Mouse (Mus musculus) adrenal gland, adult 2 months (tissue): ENCODE data around the gene Tarm1. TPM values are rescaled to one million over a fixed set of nuclear protein-coding genes. Genes with fewer than 3 reads are reported as not detected.
A peak's percentile ranks its signal among the peaks of the same experiment; 100 is the strongest.

ENCODE experiments used
- DNase-seq: peaks from one replicate; pipeline ENCODE4 v3.0.0; 2021
- polyA plus RNA-seq: library from polyadenylated mRNA; depleted of rRNA; stranded (reverse); fragments of >200 nt; gene quantifications from 2 replicates; pipeline ENCODE4 v1.2.3, GENCODE M21; 2012; rRNA removed
- total RNA-seq, 2 experiments: library from RNA; stranded (reverse); gene quantifications; 2 replicates each; pipeline ENCODE4 v1.2.3; 2021

The Tarm1 gene
- total and polyA plus RNA-seq, 3 experiments: 0.18 to 1.6 (median 0.66) TPM

- DNase-seq: no peak
These were observed 61.9 kb downstream of the Tarm1 start for GRCm38 (mm10) chr7:3440526-3440925.

GRCm38 (mm10) chr7:3439984-3440383 is 62.4 kb downstream of the Tarm1 start:
- DNase-seq: no peak

GRCm38 (mm10) chr7:3437941-3438340 is 64.5 kb downstream of the Tarm1 start:
- peak; percentile 48 for DNase-seq

Other genes with a start within 250 kb of the Tarm1 start
- gene Myadm, start 213.5 kb downstream of the Tarm1 start, total RNA-seq: 10 to 100 TPM; 65.1 to 90.8 TPM
- 199 and 200 TPM in 2 replicates for gene Myadm, start 213.5 kb downstream of the Tarm1 start, polyA plus RNA-seq
- gene Prkcg, start 213.4 kb downstream of the Tarm1 start, total RNA-seq: 1 to 10 TPM in 1 of 2 experiments, under 1 TPM in 1; 0.32 to 1.5 TPM
- 1.5 and 1.6 TPM in 2 replicates for gene Prkcg, start 213.4 kb downstream of the Tarm1 start, polyA plus RNA-seq
- gene Cacng7, start 169.7 kb downstream of the Tarm1 start, total RNA-seq: 10 to 100 TPM in 1 of 2 experiments, 1 to 10 TPM in 1; 9.1 to 14.2 TPM
- 11.4 and 14.8 TPM in 2 replicates for gene Cacng7, start 169.7 kb downstream of the Tarm1 start, polyA plus RNA-seq
- gene Cacng8, start 111.9 kb downstream of the Tarm1 start, total RNA-seq: 1 to 10 TPM; 2.7 to 6.9 TPM
- gene Cacng8, start 111.9 kb downstream of the Tarm1 start, polyA plus RNA-seq: 4.5 and 5.6 TPM in 2 replicates
- gene Cacng6, start 78.4 kb downstream of the Tarm1 start, total RNA-seq: under 1 TPM in 1 of 2 experiments, not detected in 1; 0.38 TPM
- 0.26 TPM in 1 of 2 replicates, not detected in the other for gene Cacng6, start 78.4 kb downstream of the Tarm1 start, polyA plus RNA-seq
- not detected for gene Oscar, start 113.5 kb upstream of the Tarm1 start, total RNA-seq
- gene Oscar, start 113.5 kb upstream of the Tarm1 start, polyA plus RNA-seq: 0.38 and 1.0 TPM in 2 replicates
- gene Ndufa3, start 114.7 kb upstream of the Tarm1 start, total RNA-seq: 100 to 1,000 TPM; 829 to 842 TPM
- 217 and 245 TPM in 2 replicates for gene Ndufa3, start 114.7 kb upstream of the Tarm1 start, polyA plus RNA-seq
- gene Tfpt, start 127.3 kb upstream of the Tarm1 start, total RNA-seq: 10 to 100 TPM; 24.1 to 26.2 TPM
- gene Tfpt, start 127.3 kb upstream of the Tarm1 start, polyA plus RNA-seq: 3.4 and 4.0 TPM in 2 replicates
- 10 to 100 TPM; 36.8 to 53.1 TPM for gene Prpf31, start 127.4 kb upstream of the Tarm1 start, total RNA-seq
- gene Prpf31, start 127.4 kb upstream of the Tarm1 start, polyA plus RNA-seq: 20.5 and 33.7 TPM in 2 replicates
- gene Cnot3, start 142.6 kb upstream of the Tarm1 start, total RNA-seq: 10 to 100 TPM; 52.6 to 61.5 TPM
- gene Cnot3, start 142.6 kb upstream of the Tarm1 start, polyA plus RNA-seq: 83.3 and 103 TPM in 2 replicates
- 10 to 100 TPM; 13.2 to 14.4 TPM for gene Leng1, start 163.2 kb upstream of the Tarm1 start, total RNA-seq
- gene Leng1, start 163.2 kb upstream of the Tarm1 start, polyA plus RNA-seq: 2.9 and 3.1 TPM in 2 replicates
- 10 to 100 TPM in 1 of 2 experiments, 1 to 10 TPM in 1; 9.3 to 12.5 TPM for gene Tmc4, start 174.9 kb upstream of the Tarm1 start, total RNA-seq
- gene Tmc4, start 174.9 kb upstream of the Tarm1 start, polyA plus RNA-seq: 14.9 and 18.2 TPM in 2 replicates
- 100 to 1,000 TPM in 1 of 2 experiments, 10 to 100 TPM in 1; 80.4 to 106 TPM for gene Tsen34, start 190.2 kb upstream of the Tarm1 start, total RNA-seq
- 240 and 250 TPM in 2 replicates for gene Tsen34, start 190.2 kb upstream of the Tarm1 start, polyA plus RNA-seq
- 10 to 100 TPM; 65.4 to 74.4 TPM for gene Mboat7, start 190.9 kb upstream of the Tarm1 start, total RNA-seq
- 102 and 133 TPM in 2 replicates for gene Mboat7, start 190.9 kb upstream of the Tarm1 start, polyA plus RNA-seq
- 100 to 1,000 TPM; 768 to 988 TPM for gene Rps9, start 201.4 kb upstream of the Tarm1 start, total RNA-seq
- 285 and 318 TPM in 2 replicates for gene Rps9, start 201.4 kb upstream of the Tarm1 start, polyA plus RNA-seq
- 1 to 10 TPM; 2.4 to 3.2 TPM for gene Pirb, start 217.8 kb upstream of the Tarm1 start, total RNA-seq
- gene Pirb, start 217.8 kb upstream of the Tarm1 start, polyA plus RNA-seq: 5.6 and 7.3 TPM in 2 replicates